Mouse (Mus musculus) lung, postnatal 0 days (tissue): ENCODE measurements around the gene Kera. TPM values are rescaled to one million over a fixed set of nuclear protein-coding genes. Genes with fewer than 3 reads are reported as not detected.

Source experiments
- ATAC-seq: fragments of 200-750 bp; cut with Nextera tagmentation; 2 replicates; pipeline ENCODE4 v1.8.0; 2017; ENCODE audit warnings: moderate library complexity
- DNase-seq: peaks from one replicate; pipeline ENCODE4 v3.0.0-alpha.2; 2016; ENCODE audit warnings: low spot score
- H3K27ac ChIP-seq: fragments of 300-500 bp; sonication (generic); 2 replicates; pipeline ENCODE4 v1.5.1; 2014; ENCODE audit warnings: antibody characterized with exemption, mild to moderate bottlenecking, low read length, mixed read lengths
- H3K27me3 ChIP-seq: fragments of 300-500 bp; sonication (generic); replicated peaks from 2 replicates; pipeline ENCODE4 v1.6.1; 2014; ENCODE audit warnings: low read length, mixed read lengths; ENCODE audit not compliant: insufficient read depth
- H3K36me3 ChIP-seq: fragments of 300-500 bp; sonication (generic); 2 replicates; pipeline ENCODE4 v1.6.1; 2014; ENCODE audit warnings: low read length, mixed read lengths; ENCODE audit not compliant: insufficient read depth
- H3K4me1 ChIP-seq: fragments of 300-500 bp; sonication (generic); 2 replicates; pipeline ENCODE4 v1.6.1; 2014; ENCODE audit warnings: antibody characterized with exemption, low read depth, low read length, mixed read lengths; ENCODE audit not compliant: insufficient read depth
- H3K4me2 ChIP-seq: fragments of 300-500 bp; sonication (generic); replicated peaks from 2 replicates; pipeline ENCODE4 v1.6.1; 2014; ENCODE audit warnings: low read depth, mild to moderate bottlenecking, low read length, moderate library complexity, mixed read lengths
- H3K4me3 ChIP-seq: fragments of 300-500 bp; sonication (generic); 2 replicates; pipeline ENCODE4 v1.5.1; 2014; ENCODE audit warnings: low read depth, low read length
- H3K9ac ChIP-seq: fragments of 300-500 bp; sonication (generic); replicated peaks from 2 replicates; pipeline ENCODE4 v1.6.1; 2014; ENCODE audit warnings: low read depth, mild to moderate bottlenecking
- H3K9me3 ChIP-seq: fragments of 300-500 bp; sonication (generic); 2 replicates; pipeline ENCODE4 v1.6.1; 2016; ENCODE audit warnings: low read length, mixed read lengths
- CTCF ChIP-seq: IDR thresholded peaks from 2 replicates; pipeline ENCODE4 v1.5.1; 2016; ENCODE audit warnings: antibody characterized with exemption, mild to moderate bottlenecking
- EP300 ChIP-seq: IDR thresholded peaks from 2 replicates; pipeline ENCODE4 v1.6.1; 2016; ENCODE audit warnings: antibody characterized with exemption, mild to moderate bottlenecking, control low read depth
- WGBS: fragments of 180-500 bp; shearing (Covaris S2); extraction: QIAGEN DNeasy Blood & Tissue Kit; methylation state at CpG from one replicate; pipeline ENCODE4 v1.1.7; 2014; 5-methylcytosine and 5-hydroxymethylcytosine counted together
- polyA plus RNA-seq: library from polyadenylated mRNA; unstranded; fragments of >200 nt; fragmentation: Nextera tagmentation; extraction: Ambion mirVana; gene quantifications from 2 replicates; pipeline ENCODE4 v1.2.1, GENCODE M21; 2015

Gene Kera
- polyA plus RNA-seq, 1 experiment from 2014 or later, result not detected

DNA sequence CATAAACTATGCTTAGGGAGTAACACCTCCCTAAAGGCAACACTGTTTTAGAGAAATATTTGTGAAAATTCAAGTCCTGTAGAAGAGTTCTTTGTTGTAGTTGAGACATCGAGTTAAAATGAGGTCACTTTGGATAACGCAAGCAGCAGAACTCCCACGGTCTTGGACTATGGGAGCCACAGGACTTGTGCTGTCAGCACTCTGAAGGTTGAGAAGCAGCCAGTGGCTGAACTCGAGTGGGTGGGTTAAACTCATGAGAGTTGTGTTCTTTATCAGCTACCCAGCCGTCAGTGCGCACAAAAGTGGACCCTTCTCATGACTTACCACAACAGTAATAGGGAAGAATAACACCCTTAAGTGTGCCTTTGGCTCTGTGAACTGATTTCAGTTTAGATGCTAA, 17.1 kb upstream of the Kera start:
- Histone ChIP-seq H3K4me2 (no peak overlapping the region), H3K27ac (no peak overlapping the region), H3K27me3 (no peaks in the 10 kb centered on the region), H3K4me1 (no peaks in the 10 kb centered on the region), H3K36me3 (no peaks in the 10 kb centered on the region), H3K4me3 (no peak overlapping the region), H3K9me3 (no peaks in the 10 kb centered on the region), H3K9ac (no peak overlapping the region)
- no peak for TF ChIP-seq EP300
- no peak for TF ChIP-seq CTCF
- no peak for ATAC-seq
- WGBS, result 53% methylated on average over 6 of the region's 6 CpGs
- DNase-seq, result no peak

DNA sequence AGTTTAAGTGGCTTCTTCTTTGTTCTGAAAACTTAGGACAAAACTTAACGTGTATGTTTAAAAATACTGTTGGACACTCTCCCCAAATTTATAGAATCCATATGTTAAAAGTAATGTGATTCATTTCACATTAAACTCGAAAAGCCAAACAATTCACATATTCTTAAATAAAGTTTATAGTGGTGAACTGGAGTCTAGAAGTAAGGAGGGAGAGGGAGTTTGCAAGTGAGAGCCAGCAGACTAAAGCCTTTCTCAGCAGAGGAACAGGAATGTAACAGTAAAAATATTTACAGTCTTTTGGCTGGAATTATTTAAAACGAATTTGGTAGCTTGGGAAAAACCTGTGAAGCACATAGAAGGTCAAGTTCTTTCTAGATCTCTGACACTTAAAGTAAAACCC, 15.6 kb upstream of the Kera start:
- Histone ChIP-seq H3K9ac (no peak overlapping the region), H3K27me3 (no peaks in the 10 kb centered on the region), H3K4me2 (no peak overlapping the region), H3K27ac (no peak overlapping the region), H3K4me1 (no peaks in the 10 kb centered on the region), H3K9me3 (no peaks in the 10 kb centered on the region), H3K36me3 (no peaks in the 10 kb centered on the region), H3K4me3 (no peak overlapping the region)
- 17% methylated on average over 3 of the region's 3 CpGs for WGBS
- DNase-seq (no peak), ATAC-seq (no peak)
- TF ChIP-seq EP300 (no peak), CTCF (no peak)

DNA sequence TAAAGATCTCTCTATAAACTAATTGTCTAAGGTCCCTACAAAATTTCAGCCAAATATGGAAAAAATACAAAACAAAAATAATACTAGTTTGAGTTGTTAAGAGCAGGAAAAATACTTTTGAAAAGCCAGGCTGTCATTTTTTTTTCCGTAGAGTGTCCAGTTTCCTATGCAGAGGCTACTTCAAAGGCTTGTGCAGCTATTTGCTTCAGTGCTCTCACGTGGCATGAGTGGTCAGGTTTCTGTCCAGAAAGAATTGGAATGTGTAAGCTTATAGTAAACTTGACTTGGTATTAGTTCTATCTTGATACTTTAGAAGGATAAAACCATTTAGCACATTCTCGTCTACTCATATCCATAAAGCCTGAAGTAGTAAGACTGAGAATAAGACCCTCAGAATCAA, 15.0 kb upstream of the Kera start:
- no peak overlapping the region for H3K9ac ChIP-seq
- H3K27me3 ChIP-seq, result no peaks in the 10 kb centered on the region
- DNase-seq (peak; percentile 20), ATAC-seq (no peak)
- H3K4me1 ChIP-seq, result no peaks in the 10 kb centered on the region
- no peaks in the 10 kb centered on the region for H3K9me3 ChIP-seq
- H3K4me2 ChIP-seq, result no peak overlapping the region
- H3K27ac ChIP-seq, result no peak overlapping the region
- TF ChIP-seq EP300 (no peak), CTCF (no peak)
- no peaks in the 10 kb centered on the region for H3K36me3 ChIP-seq
- no peak overlapping the region for H3K4me3 ChIP-seq
- WGBS, result 50% methylated on average over 3 of the region's 3 CpGs

DNA sequence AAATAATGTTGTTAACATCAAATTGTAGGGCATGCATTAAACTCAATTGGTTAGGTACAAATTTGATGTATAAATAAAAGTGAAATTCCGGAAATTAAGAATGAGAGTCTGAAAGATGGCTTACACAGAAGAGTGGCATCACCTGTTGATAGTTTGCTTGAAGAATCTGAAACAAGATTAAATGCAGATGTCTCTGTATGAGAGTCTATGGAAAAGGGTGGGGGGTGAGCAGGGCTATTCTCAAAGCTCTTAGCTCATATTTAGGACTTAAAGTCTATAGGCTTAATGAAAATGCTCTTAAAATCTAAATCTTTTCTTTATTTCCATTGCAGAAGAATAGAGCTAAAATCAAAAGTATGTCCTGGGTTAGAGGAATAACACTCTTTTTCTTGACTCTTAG, 11.0 kb upstream of the Kera start:
- H3K4me3 ChIP-seq, result no peak overlapping the region
- H3K36me3 ChIP-seq, result no peaks in the 10 kb centered on the region
- ATAC-seq, result no peak
- no peak overlapping the region for H3K27ac ChIP-seq
- no peak for DNase-seq
- no peaks in the 10 kb centered on the region for H3K27me3 ChIP-seq
- 79% methylated on average over 1 of the region's 1 CpGs for WGBS
- H3K9me3 ChIP-seq, result no peaks in the 10 kb centered on the region
- no peak overlapping the region for H3K4me2 ChIP-seq
- H3K9ac ChIP-seq, result no peak overlapping the region
- no peaks in the 10 kb centered on the region for H3K4me1 ChIP-seq
- TF ChIP-seq EP300, result no peak
- no peak for TF ChIP-seq CTCF

DNA sequence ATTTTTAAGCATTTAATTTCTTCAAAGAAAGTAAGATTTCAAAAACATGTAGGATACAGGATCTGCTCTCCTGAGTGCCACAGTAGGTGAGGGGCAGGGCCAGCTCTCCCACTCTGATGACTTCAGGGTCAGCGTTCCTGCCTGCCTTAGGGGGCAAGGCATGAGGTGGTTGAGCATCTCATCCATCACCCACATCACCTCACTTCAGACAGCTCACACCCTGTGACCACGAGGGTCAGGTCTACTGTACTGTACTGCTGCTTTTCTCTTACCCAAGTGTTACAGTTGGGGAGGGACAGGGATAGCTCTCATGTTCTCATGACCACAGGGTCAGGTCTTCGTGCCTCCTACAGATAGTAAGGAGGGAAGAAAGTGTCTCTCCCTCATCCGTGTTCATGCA, 4.9 kb upstream of the Kera start:
- ATAC-seq, result no peak
- Histone ChIP-seq H3K27ac (no peak overlapping the region), H3K4me2 (no peak overlapping the region), H3K9me3 (no peaks in the 10 kb centered on the region), H3K36me3 (no peaks in the 10 kb centered on the region), H3K9ac (no peak overlapping the region), H3K27me3 (no peaks in the 10 kb centered on the region), H3K4me1 (no peaks in the 10 kb centered on the region), H3K4me3 (no peak overlapping the region)
- TF ChIP-seq EP300 (no peak), CTCF (no peak)
- DNase-seq, result no peak
- WGBS, result 56% methylated on average over 4 of the region's 4 CpGs

DNA sequence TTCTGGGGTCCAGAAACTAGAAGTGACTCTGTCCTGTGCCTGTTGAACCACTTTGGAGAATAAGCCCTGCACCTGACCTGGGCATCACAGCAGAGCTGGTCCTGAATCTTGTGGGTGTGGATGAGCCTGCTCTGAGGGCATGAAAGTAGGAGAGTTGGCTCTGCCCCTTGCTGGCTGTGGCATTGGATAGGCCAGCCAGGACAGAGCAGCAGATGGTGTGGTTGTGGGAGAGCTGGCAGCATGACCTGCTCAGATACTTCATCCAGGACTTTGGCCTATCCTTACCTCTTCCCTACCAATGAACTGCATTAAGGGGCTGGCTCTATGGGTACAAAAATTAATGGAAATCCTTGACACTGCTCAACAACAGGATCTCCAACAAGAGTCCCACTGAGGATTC, 3.4 kb upstream of the Kera start:
- Histone ChIP-seq H3K4me3 (no peak overlapping the region), H3K27ac (no peak overlapping the region), H3K4me1 (no peaks in the 10 kb centered on the region), H3K27me3 (no peaks in the 10 kb centered on the region), H3K9ac (no peak overlapping the region), H3K36me3 (no peaks in the 10 kb centered on the region), H3K4me2 (no peak overlapping the region), H3K9me3 (no peaks in the 10 kb centered on the region)
- DNase-seq (no peak), ATAC-seq (no peak)
- TF ChIP-seq EP300 (no peak), CTCF (no peak)

DNA sequence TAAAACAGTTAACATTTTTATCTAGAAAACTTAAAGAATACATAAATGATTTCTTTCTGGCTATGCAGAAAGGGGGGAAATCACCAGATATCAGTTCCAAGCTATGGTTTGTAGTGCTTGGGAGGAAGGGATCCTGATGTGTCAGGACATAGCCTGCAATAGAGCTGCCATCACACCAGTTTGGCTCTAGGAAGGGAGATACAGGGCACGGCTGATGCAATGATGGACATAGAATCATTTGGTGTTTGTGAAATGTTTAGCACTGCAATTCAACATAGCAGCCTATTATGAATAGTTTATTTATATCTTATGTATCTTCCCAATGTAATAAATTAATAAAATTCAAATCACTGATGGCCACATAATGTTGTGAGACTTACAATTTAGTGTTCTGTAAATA, 15.6 kb downstream of the Kera start:
- no peak overlapping the region for H3K4me2 ChIP-seq
- H3K4me3 ChIP-seq, result no peak overlapping the region
- H3K36me3 ChIP-seq, result no peaks in the 10 kb centered on the region
- no peak for TF ChIP-seq EP300
- TF ChIP-seq CTCF, result no peak
- no peaks in the 10 kb centered on the region for H3K9me3 ChIP-seq
- WGBS, result 50% methylated on average over 1 of the region's 1 CpGs
- no peaks in the 10 kb centered on the region for H3K4me1 ChIP-seq
- no peaks in the 10 kb centered on the region for H3K27me3 ChIP-seq
- H3K27ac ChIP-seq, result no peak overlapping the region
- no peak for ATAC-seq
- no peak for DNase-seq
- H3K9ac ChIP-seq, result no peak overlapping the region
